Mouse (Mus musculus): Measurements from ENCODE around the gene Cask. TPM values are rescaled to one million over a fixed set of nuclear protein-coding genes. Genes with fewer than 3 reads are reported as not detected.

Gene Cask
- polyA plus RNA-seq, 1 experiment = 0.98 TPM

DNA sequence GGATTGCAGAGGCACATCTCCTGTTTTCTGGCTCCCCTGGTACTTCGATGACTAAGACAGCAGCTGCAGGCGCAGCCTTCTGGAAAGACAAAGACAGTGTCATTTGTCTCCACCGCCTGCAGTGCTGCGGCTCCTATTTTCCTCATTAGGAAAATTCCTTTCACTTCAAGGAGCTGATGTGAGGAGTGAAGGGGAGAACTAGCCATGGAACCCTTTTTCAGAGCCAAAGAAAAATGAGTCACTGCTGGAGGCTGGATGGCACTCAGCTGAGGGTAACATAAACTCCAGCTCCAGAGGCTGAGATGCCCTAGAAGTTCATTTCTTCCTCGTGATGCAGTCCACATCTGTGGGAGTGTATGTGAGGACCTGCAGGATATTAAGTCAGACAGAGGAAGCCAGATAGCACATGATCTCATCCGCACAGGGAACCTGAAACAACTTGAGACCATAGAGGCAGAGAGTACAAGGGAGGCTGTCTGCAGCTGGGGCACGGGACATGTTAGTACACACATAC, 348.2 kb downstream of the Cask start:
- no peak overlapping the region for H3K27ac ChIP-seq (ENCODE audit: insufficient read depth, low read length)
- no peak for DNase-seq (ENCODE audit: low read depth in 1 of 2, low spot score in 2 of 2)
- H3K4me1 ChIP-seq (ENCODE audit: control insufficient read depth, insufficient read depth, insufficient read length) = no peaks in the 10 kb centered on the region

DNA sequence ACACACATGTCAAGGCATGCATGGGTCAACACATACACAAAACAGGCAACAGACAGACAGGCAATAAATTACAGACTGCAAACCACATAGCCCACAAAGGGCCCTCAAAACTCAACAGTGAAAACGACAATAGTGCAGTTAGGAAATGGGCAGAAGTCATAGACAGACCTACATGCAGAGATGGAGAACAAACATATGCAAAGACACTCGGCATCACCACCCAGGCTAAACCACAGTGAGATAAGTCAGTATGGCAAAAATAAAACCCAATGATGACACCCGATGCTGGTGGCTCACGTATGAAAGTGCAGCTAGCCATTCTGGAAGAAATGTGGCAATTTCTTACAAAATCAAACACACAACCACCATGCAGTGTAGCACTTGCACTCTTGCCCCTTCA, 350.9 kb downstream of the Cask start:
- TF ChIP-seq POLR2A (IDR thresholded peaks at IDR 0.05; ENCODE audit: low read depth, low read length) = no peak
- 46% methylated on average over 4 of the region's 4 CpGs for WGBS
- Histone ChIP-seq H3K36me3 (ENCODE audit: control insufficient read depth, insufficient read depth, low read length) (no peaks in the 10 kb centered on the region), H3K4me3 (ENCODE audit: extremely low read depth, insufficient read depth, insufficient read length) (no peak overlapping the region), H3K27ac (ENCODE audit: insufficient read depth, low read length) (no peak overlapping the region), H3K27me3 (ENCODE audit: control insufficient read depth, insufficient read depth, low read length) (no peaks in the 10 kb centered on the region), H3K4me1 (ENCODE audit: control insufficient read depth, insufficient read depth, insufficient read length) (no peaks in the 10 kb centered on the region)
- no peak for DNase-seq (ENCODE audit: low read depth in 1 of 2, low spot score in 2 of 2)

More for the DNA sequence above, 348.2 kb downstream of the Cask start:
- Histone ChIP-seq H3K36me3 (ENCODE audit: control insufficient read depth, insufficient read depth, low read length) (no peaks in the 10 kb centered on the region), H3K4me3 (ENCODE audit: extremely low read depth, insufficient read depth, insufficient read length) (no peak overlapping the region), H3K27me3 (ENCODE audit: control insufficient read depth, insufficient read depth, low read length) (no peaks in the 10 kb centered on the region)
- 80% methylated on average over 7 of the region's 7 CpGs for WGBS
- TF ChIP-seq POLR2A (IDR thresholded peaks at IDR 0.05; ENCODE audit: low read depth, low read length) (no peak), CTCF (IDR thresholded peaks at IDR 0.05; ENCODE audit: extremely low read depth, insufficient read depth, insufficient read length, insufficient replicate concordance) (no peak)

DNA sequence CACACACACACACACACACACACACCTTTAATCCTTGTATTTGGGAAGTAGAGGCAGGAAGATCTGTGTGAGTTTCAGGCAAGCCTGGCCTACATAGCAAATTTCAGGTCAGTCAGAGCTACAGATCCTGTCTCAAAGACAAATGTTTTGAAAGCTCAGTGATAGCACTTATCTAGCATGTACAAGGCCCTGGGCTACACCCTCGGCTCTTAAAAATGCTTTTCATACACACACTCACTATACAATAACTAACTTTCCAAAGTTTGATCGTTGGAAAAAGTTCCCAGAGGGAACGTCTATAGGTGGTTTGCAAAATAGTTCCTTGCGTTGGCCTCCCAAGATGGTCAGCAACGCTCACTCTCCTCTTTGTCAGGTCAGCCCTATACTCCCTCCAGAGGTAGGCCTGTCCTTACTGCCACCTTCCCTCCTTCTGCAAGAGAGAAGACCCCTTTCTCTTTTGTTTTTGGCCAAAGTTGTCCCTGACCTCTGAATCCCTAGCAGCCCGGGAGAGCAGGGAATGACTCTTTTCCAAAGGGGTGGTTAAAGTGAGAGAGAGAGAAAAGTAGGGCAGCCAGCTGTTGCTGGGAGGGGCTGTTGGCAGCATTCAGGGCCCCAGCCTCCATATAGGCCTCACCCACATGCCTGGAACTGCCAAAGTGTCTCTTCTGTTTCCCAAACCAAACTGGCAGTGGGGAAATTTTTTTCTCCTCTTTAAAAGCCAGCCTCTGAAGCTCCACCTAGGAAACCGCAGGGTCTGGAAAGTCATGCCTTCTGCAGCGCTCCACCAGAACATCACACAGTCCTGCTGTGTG, 356.1 kb downstream of the Cask start:
- Histone ChIP-seq H3K27me3 (ENCODE audit: control insufficient read depth, insufficient read depth, low read length) (no peaks in the 10 kb centered on the region), H3K36me3 (ENCODE audit: control insufficient read depth, insufficient read depth, low read length) (no peaks in the 10 kb centered on the region), H3K27ac (ENCODE audit: insufficient read depth, low read length) (no peak overlapping the region), H3K4me1 (ENCODE audit: control insufficient read depth, insufficient read depth, insufficient read length) (no peaks in the 10 kb centered on the region), H3K4me3 (ENCODE audit: extremely low read depth, insufficient read depth, insufficient read length) (no peak overlapping the region)
- TF ChIP-seq CTCF (IDR thresholded peaks at IDR 0.05; ENCODE audit: extremely low read depth, insufficient read depth, insufficient read length, insufficient replicate concordance) = no peak
- TF ChIP-seq POLR2A (IDR thresholded peaks at IDR 0.05; ENCODE audit: low read depth, low read length) = no peak
- 82% methylated on average over 8 of the region's 8 CpGs for WGBS
- no peak for DNase-seq (ENCODE audit: low read depth in 1 of 2, low spot score in 2 of 2)

DNA sequence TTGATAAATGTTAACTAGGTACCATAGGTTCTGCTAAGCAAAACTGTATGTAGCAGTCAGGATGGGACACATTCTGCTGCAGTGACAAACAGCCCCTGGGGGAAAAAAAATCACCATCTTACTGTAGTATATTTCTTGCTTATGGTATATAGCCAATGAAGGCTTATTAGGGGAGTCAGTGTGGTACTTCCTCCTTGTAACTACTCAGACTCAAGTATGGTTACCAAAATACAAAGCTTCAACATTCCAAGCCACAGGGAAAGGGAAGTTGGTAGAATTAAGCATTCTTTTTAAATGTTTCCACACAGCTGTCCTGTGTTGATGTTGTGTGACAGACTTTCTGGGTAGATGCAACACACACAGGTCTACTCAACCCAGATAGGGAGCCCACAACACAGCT, 358.2 kb downstream of the Cask start:
- Histone ChIP-seq H3K4me1 (ENCODE audit: control insufficient read depth, insufficient read depth, insufficient read length) (no peaks in the 10 kb centered on the region), H3K4me3 (ENCODE audit: extremely low read depth, insufficient read depth, insufficient read length) (no peak overlapping the region), H3K27ac (ENCODE audit: insufficient read depth, low read length) (no peak overlapping the region), H3K36me3 (ENCODE audit: control insufficient read depth, insufficient read depth, low read length) (no peaks in the 10 kb centered on the region), H3K27me3 (ENCODE audit: control insufficient read depth, insufficient read depth, low read length) (no peaks in the 10 kb centered on the region)
- DNase-seq (ENCODE audit: low read depth in 1 of 2, low spot score in 2 of 2) = no peak
- TF ChIP-seq POLR2A (IDR thresholded peaks at IDR 0.05; ENCODE audit: low read depth, low read length) (no peak), CTCF (IDR thresholded peaks at IDR 0.05; ENCODE audit: extremely low read depth, insufficient read depth, insufficient read length, insufficient replicate concordance) (no peak)

DNA sequence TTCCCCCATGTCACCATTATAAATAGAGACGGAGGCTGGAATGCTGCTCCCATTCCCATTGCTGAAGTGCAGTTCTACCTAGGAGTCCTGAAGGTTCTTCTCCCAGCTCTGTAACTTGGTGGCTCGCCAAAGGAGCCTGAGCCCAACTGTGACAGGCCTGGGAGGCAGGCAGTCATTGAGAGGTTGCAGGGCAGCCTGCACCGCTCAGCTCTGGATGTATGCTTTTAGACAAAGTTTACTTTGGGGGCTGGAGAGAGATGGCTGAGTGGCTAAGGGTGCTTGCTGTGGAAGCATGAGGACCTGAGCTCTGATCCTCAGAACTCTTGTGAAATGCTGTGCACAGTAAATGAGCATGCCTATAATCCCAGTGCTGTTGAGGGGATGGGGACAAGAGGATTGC, 360.2 kb downstream of the Cask start:
- Histone ChIP-seq H3K27ac (ENCODE audit: insufficient read depth, low read length) (no peak overlapping the region), H3K36me3 (ENCODE audit: control insufficient read depth, insufficient read depth, low read length) (no peaks in the 10 kb centered on the region), H3K4me1 (ENCODE audit: control insufficient read depth, insufficient read depth, insufficient read length) (no peaks in the 10 kb centered on the region), H3K4me3 (ENCODE audit: extremely low read depth, insufficient read depth, insufficient read length) (no peak overlapping the region), H3K27me3 (ENCODE audit: control insufficient read depth, insufficient read depth, low read length) (no peaks in the 10 kb centered on the region)
- 84% methylated on average over 3 of the region's 3 CpGs for WGBS
- no peak for DNase-seq (ENCODE audit: low read depth in 1 of 2, low spot score in 2 of 2)
- TF ChIP-seq POLR2A (IDR thresholded peaks at IDR 0.05; ENCODE audit: low read depth, low read length) (no peak), CTCF (IDR thresholded peaks at IDR 0.05; ENCODE audit: extremely low read depth, insufficient read depth, insufficient read length, insufficient replicate concordance) (no peak)

DNA sequence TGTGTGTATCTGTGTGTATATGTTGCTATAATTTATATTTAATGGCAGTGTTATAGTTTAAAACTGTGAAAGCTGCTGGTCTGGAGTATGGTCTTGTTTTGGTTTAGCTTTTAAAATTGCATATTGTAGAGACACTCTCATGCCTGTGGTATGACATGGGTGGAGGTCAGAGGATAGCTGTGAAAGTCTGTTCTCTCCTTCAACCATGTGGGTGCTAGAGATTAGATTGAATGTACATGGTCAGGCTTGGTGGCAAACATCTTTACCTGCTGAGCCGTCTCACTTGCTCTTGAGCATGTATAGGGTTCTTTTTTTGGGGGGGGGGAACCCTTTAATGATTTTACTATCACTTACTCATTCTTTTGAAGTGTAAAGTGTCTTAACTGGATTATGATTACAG, 361.4 kb downstream of the Cask start:
- Histone ChIP-seq H3K4me3 (ENCODE audit: extremely low read depth, insufficient read depth, insufficient read length) (no peak overlapping the region), H3K36me3 (ENCODE audit: control insufficient read depth, insufficient read depth, low read length) (no peaks in the 10 kb centered on the region), H3K4me1 (ENCODE audit: control insufficient read depth, insufficient read depth, insufficient read length) (no peaks in the 10 kb centered on the region), H3K27me3 (ENCODE audit: control insufficient read depth, insufficient read depth, low read length) (no peaks in the 10 kb centered on the region), H3K27ac (ENCODE audit: insufficient read depth, low read length) (no peak overlapping the region)
- WGBS = 81% methylated on average over 1 of the region's 1 CpGs
- TF ChIP-seq CTCF (IDR thresholded peaks at IDR 0.05; ENCODE audit: extremely low read depth, insufficient read depth, insufficient read length, insufficient replicate concordance) = no peak
- no peak for TF ChIP-seq POLR2A (IDR thresholded peaks at IDR 0.05; ENCODE audit: low read depth, low read length)
- no peak for DNase-seq (ENCODE audit: low read depth in 1 of 2, low spot score in 2 of 2)

DNA sequence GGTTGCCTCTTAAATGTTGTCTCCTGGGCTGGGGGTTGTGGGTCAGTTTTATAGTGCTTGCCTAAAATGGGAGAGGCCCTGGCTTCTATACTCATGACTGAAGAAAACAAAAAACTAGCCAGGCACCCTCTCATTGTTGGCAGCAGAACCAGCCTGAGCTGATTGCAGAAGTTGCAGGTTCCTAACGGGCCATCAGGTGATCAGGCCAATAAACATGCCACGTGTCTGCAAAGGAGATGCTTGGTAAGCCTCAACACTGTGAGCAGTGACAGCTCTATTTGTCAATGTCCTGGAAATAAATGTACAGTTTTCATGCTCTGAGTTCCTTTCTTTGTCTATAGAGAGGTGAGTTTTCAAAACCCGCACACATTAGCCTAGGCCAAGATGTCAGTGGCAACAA, 362.2 kb downstream of the Cask start:
- Histone ChIP-seq H3K4me3 (ENCODE audit: extremely low read depth, insufficient read depth, insufficient read length) (no peak overlapping the region), H3K27ac (ENCODE audit: insufficient read depth, low read length) (no peak overlapping the region), H3K4me1 (ENCODE audit: control insufficient read depth, insufficient read depth, insufficient read length) (no peaks in the 10 kb centered on the region), H3K27me3 (ENCODE audit: control insufficient read depth, insufficient read depth, low read length) (no peaks in the 10 kb centered on the region), H3K36me3 (ENCODE audit: control insufficient read depth, insufficient read depth, low read length) (no peaks in the 10 kb centered on the region)
- no peak for TF ChIP-seq CTCF (IDR thresholded peaks at IDR 0.05; ENCODE audit: extremely low read depth, insufficient read depth, insufficient read length, insufficient replicate concordance)
- no peak for TF ChIP-seq POLR2A (IDR thresholded peaks at IDR 0.05; ENCODE audit: low read depth, low read length)
- DNase-seq (ENCODE audit: low read depth in 1 of 2, low spot score in 2 of 2) = no peak
- WGBS = 60% methylated on average over 3 of the region's 3 CpGs

Measured in spleen, adult 2 months (tissue).